Mouse (Mus musculus) olfactory bulb, adult 2 months (tissue): ENCODE results near the gene Ibtk. TPM values are rescaled to one million over a fixed set of nuclear protein-coding genes. Genes with fewer than 3 reads are reported as not detected.
"Not testable (repeated sequence)": the region's sequence is repeated elsewhere in the genome, so short reads cannot be mapped to it uniquely, and the experiment has no call there.

Experiments
- H3K27ac ChIP-seq: fragments of 200-500 bp; 2 replicates; pipeline ENCODE4 v1.5.1; 2012; ENCODE audit warnings: low read depth, low read length; ENCODE audit not compliant: insufficient read depth
- H3K4me1 ChIP-seq: fragments of 200-500 bp; 2 replicates; pipeline ENCODE4 v1.6.1; 2012; ENCODE audit warnings: low read length; ENCODE audit not compliant: control insufficient read depth, insufficient read depth
- H3K4me3 ChIP-seq: fragments of 200-500 bp; 2 replicates; pipeline ENCODE4 v1.5.1; 2012; ENCODE audit warnings: mild to moderate bottlenecking, low read depth, low read length, moderate library complexity; ENCODE audit not compliant: insufficient read depth
- CTCF ChIP-seq: fragments of 200-500 bp; IDR thresholded peaks from 2 replicates; pipeline ENCODE4 v1.5.1; 2012; ENCODE audit warnings: low read depth, mild to moderate bottlenecking, low read length, moderate library complexity; ENCODE audit not compliant: insufficient read depth
- POLR2A ChIP-seq: fragments of 200-500 bp; IDR thresholded peaks from 2 replicates; pipeline ENCODE4 v1.6.1; 2012; ENCODE audit warnings: mild to moderate bottlenecking, low read depth, low read length, moderate library complexity; ENCODE audit not compliant: insufficient read depth
- WGBS: fragments of 180-500 bp; shearing (Covaris S2); methylation state at CpG from one replicate; pipeline ENCODE4 v1.1.7; 2018; 5-methylcytosine and 5-hydroxymethylcytosine counted together
- polyA plus RNA-seq: library from polyadenylated mRNA; stranded (reverse); fragments of >200 nt; gene quantifications from 2 replicates; pipeline ENCODE4 v1.2.4, GENCODE M21; 2012; ENCODE audit warnings: low replicate concordance; ENCODE audit not compliant: missing spikeins, insufficient read depth, insufficient read length

The Ibtk gene
- polyA plus RNA-seq = not detected in 2 replicates

GRCm38 (mm10) chr9:85749142-85749921 is at the start of gene Ibtk:
Ibtk (minus strand) TSS chr9:85749334.
- TF ChIP-seq POLR2A (peak; percentile 83), CTCF (no peak)
- peak within 1 kb of the TSS; percentile 66 for H3K4me3 ChIP-seq
- WGBS = under 1% methylated on average over 52 of the region's 52 CpGs
- peak within 1 kb of the TSS; percentile 48 for H3K27ac ChIP-seq
- no peaks in the 10 kb centered on the region for H3K4me1 ChIP-seq

GRCm38 (mm10) chr9:85791521-85791920 is 42.4 kb upstream of the Ibtk start:
- 96% methylated on average over 18 of the region's 18 CpGs for WGBS
- H3K27ac ChIP-seq, H3K4me3 ChIP-seq, H3K4me1 ChIP-seq: not testable (repeated sequence)

- H3K4me1 ChIP-seq = peaks cover 3% of the 10 kb centered on the region; the same call in 1 of the 2 replicates
- TF ChIP-seq CTCF (no peak), POLR2A (no peak)
- H3K4me3 ChIP-seq = no peak overlapping the region
- no peak overlapping the region for H3K27ac ChIP-seq
- WGBS = 95% methylated on average over 4 of the region's 4 CpGs
Observed at GRCm38 (mm10) chr9:85780249-85780648, 31.1 kb upstream of the Ibtk start.

- Histone ChIP-seq H3K4me1 (peaks cover 3% of the 10 kb centered on the region; the same call in 1 of the 2 replicates), H3K4me3 (no peak overlapping the region), H3K27ac (no peak overlapping the region)
- 20% methylated on average over 4 of the region's 4 CpGs for WGBS
- TF ChIP-seq CTCF (no peak), POLR2A (no peak)
Observed at GRCm38 (mm10) chr9:85779458-85779857, 30.3 kb upstream of the Ibtk start.

- no peak overlapping the region for H3K27ac ChIP-seq
- H3K4me1 ChIP-seq = peaks cover 3% of the 10 kb centered on the region; the same call in 1 of the 2 replicates
- WGBS = 13% methylated on average over 6 of the region's 6 CpGs
- TF ChIP-seq CTCF = no peak
- H3K4me3 ChIP-seq = no peak overlapping the region
Observed at GRCm38 (mm10) chr9:85777544-85777943, 28.4 kb upstream of the Ibtk start.

GRCm38 (mm10) chr9:85772280-85772679 is 23.1 kb upstream of the Ibtk start:
- no peak for TF ChIP-seq POLR2A
- no peak for TF ChIP-seq CTCF
- no peaks in the 10 kb centered on the region for H3K4me1 ChIP-seq
- no peak overlapping the region for H3K4me3 ChIP-seq
- H3K27ac ChIP-seq = no peak overlapping the region
- 81% methylated on average over 12 of the region's 12 CpGs for WGBS

GRCm38 (mm10) chr9:85771454-85771853 is 22.3 kb upstream of the Ibtk start:
- no peak overlapping the region for H3K27ac ChIP-seq
- 71% methylated on average over 3 of the region's 3 CpGs for WGBS
- no peak for TF ChIP-seq CTCF
- no peak for TF ChIP-seq POLR2A
- H3K4me3 ChIP-seq = no peak overlapping the region
- H3K4me1 ChIP-seq = no peaks in the 10 kb centered on the region

GRCm38 (mm10) chr9:85770369-85770768 is 21.2 kb upstream of the Ibtk start:
- 94% methylated on average over 4 of the region's 4 CpGs for WGBS
- Histone ChIP-seq H3K4me3 (no peak overlapping the region), H3K4me1 (no peaks in the 10 kb centered on the region), H3K27ac (no peak overlapping the region)
- TF ChIP-seq CTCF = no peak
- TF ChIP-seq POLR2A = no peak

GRCm38 (mm10) chr9:85769057-85769789 is 20.1 kb upstream of the Ibtk start:
- H3K4me1 ChIP-seq = no peaks in the 10 kb centered on the region
- no peak overlapping the region for H3K4me3 ChIP-seq
- TF ChIP-seq CTCF = no peak
- TF ChIP-seq POLR2A = no peak
- 68% methylated on average over 12 of the region's 12 CpGs for WGBS
- H3K27ac ChIP-seq = no peak overlapping the region
